Mouse (Mus musculus) lung, postnatal 0 days (tissue): ENCODE results near the gene Scarf2. TPM values are rescaled to one million over a fixed set of nuclear protein-coding genes. Genes with fewer than 3 reads are reported as not detected.

Experiments
- ATAC-seq: fragments of 200-750 bp; cut with Nextera tagmentation; 2 replicates; pipeline ENCODE4 v1.8.0; 2017; ENCODE audit warnings: moderate library complexity
- DNase-seq: peaks from one replicate; pipeline ENCODE4 v3.0.0-alpha.2; 2016; ENCODE audit warnings: low spot score
- H3K27ac ChIP-seq: fragments of 300-500 bp; sonication (generic); 2 replicates; pipeline ENCODE4 v1.5.1; 2014; ENCODE audit warnings: antibody characterized with exemption, mild to moderate bottlenecking, low read length, mixed read lengths
- H3K27me3 ChIP-seq: fragments of 300-500 bp; sonication (generic); replicated peaks from 2 replicates; pipeline ENCODE4 v1.6.1; 2014; ENCODE audit warnings: low read length, mixed read lengths; ENCODE audit not compliant: insufficient read depth
- H3K36me3 ChIP-seq: fragments of 300-500 bp; sonication (generic); 2 replicates; pipeline ENCODE4 v1.6.1; 2014; ENCODE audit warnings: low read length, mixed read lengths; ENCODE audit not compliant: insufficient read depth
- H3K4me1 ChIP-seq: fragments of 300-500 bp; sonication (generic); 2 replicates; pipeline ENCODE4 v1.6.1; 2014; ENCODE audit warnings: antibody characterized with exemption, low read depth, low read length, mixed read lengths; ENCODE audit not compliant: insufficient read depth
- H3K4me2 ChIP-seq: fragments of 300-500 bp; sonication (generic); replicated peaks from 2 replicates; pipeline ENCODE4 v1.6.1; 2014; ENCODE audit warnings: low read depth, mild to moderate bottlenecking, low read length, moderate library complexity, mixed read lengths
- H3K4me3 ChIP-seq: fragments of 300-500 bp; sonication (generic); 2 replicates; pipeline ENCODE4 v1.5.1; 2014; ENCODE audit warnings: low read depth, low read length
- H3K9ac ChIP-seq: fragments of 300-500 bp; sonication (generic); replicated peaks from 2 replicates; pipeline ENCODE4 v1.6.1; 2014; ENCODE audit warnings: low read depth, mild to moderate bottlenecking
- H3K9me3 ChIP-seq: fragments of 300-500 bp; sonication (generic); 2 replicates; pipeline ENCODE4 v1.6.1; 2016; ENCODE audit warnings: low read length, mixed read lengths
- CTCF ChIP-seq: IDR thresholded peaks from 2 replicates; pipeline ENCODE4 v1.5.1; 2016; ENCODE audit warnings: antibody characterized with exemption, mild to moderate bottlenecking
- EP300 ChIP-seq: IDR thresholded peaks from 2 replicates; pipeline ENCODE4 v1.6.1; 2016; ENCODE audit warnings: antibody characterized with exemption, mild to moderate bottlenecking, control low read depth
- WGBS: fragments of 180-500 bp; shearing (Covaris S2); extraction: QIAGEN DNeasy Blood & Tissue Kit; methylation state at CpG from one replicate; pipeline ENCODE4 v1.1.7; 2014; 5-methylcytosine and 5-hydroxymethylcytosine counted together
- polyA plus RNA-seq: library from polyadenylated mRNA; unstranded; fragments of >200 nt; fragmentation: Nextera tagmentation; extraction: Ambion mirVana; gene quantifications from 2 replicates; pipeline ENCODE4 v1.2.1, GENCODE M21; 2015

Gene Scarf2
- polyA plus RNA-seq, 1 experiment from 2014 or later = 18.5 TPM

DNA sequence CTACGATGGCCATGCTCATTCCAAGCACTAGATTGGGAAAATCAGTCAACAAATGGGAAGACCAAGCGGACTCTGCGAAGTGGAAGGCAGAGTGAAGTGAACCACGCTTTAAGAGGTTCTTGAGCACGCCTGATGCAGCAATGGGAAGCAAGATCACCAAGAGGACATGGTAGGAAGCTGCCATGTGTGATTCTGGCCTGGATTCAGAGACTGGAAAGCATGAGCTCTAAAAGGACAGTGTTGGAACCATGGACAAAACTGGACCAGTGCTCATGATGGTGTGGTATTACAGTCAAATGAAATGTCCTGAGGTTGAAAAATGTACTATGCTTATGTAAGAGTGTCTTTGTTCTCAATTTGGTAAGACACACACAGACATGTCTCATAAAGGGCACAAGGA is 54.2 kb downstream of the Scarf2 start:
- no peaks in the 10 kb centered on the region for H3K27me3 ChIP-seq
- H3K9ac ChIP-seq = no peak overlapping the region
- H3K4me3 ChIP-seq = no peak overlapping the region
- no peak overlapping the region for H3K27ac ChIP-seq
- H3K4me2 ChIP-seq = no peak overlapping the region
- WGBS = 97% methylated on average over 5 of the region's 5 CpGs
- H3K9me3 ChIP-seq = no peaks in the 10 kb centered on the region
- no peak for DNase-seq
- no peak for ATAC-seq
- TF ChIP-seq CTCF (no peak), EP300 (no peak)
- peaks cover 49% of the 10 kb centered on the region for H3K36me3 ChIP-seq
- H3K4me1 ChIP-seq = no peaks in the 10 kb centered on the region

DNA sequence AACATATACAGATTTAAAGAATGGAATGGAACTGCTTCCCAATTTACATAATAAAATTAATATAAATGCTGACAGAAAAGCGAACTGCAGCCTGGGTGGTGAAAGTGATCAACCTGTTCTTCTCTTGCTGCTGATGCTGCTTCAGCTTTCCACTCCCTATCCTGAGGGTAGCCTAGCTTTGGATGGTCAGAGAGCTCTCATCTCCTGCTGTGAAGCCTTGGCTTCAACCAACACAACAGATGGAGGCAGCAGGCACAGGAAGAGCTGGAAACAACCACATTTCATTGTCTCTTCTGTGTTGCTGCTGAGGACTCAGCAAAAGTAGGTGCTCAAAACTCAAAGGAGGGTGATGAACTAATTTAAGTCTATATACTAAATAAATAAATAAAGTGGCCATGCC is 54.8 kb downstream of the Scarf2 start:
- TF ChIP-seq CTCF = no peak
- no peak for TF ChIP-seq EP300
- peaks cover 52% of the 10 kb centered on the region for H3K36me3 ChIP-seq

DNA sequence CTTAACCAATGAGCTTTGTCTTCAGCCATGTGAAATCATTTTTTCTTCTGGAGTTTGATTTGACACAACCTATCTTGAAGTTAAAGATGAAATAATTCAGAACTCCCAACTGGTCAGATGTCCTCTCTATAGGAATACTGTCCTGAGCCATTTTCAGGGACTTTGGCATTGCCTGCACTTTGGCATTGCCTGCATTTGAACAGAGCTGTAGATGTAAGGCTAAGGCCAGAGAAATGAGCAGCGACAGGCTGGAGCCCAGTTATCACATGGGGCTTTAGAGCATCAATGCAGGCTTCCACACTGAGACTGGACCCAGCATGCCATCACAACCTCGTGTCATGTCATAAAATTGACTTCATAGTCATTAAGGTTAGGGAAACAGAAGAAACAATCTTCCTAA is 56.2 kb downstream of the Scarf2 start:
- Histone ChIP-seq H3K9me3 (no peaks in the 10 kb centered on the region), H3K27ac (no peak overlapping the region), H3K4me1 (no peaks in the 10 kb centered on the region), H3K9ac (no peak overlapping the region), H3K4me3 (no peak overlapping the region), H3K27me3 (no peaks in the 10 kb centered on the region), H3K36me3 (peaks cover 56% of the 10 kb centered on the region), H3K4me2 (no peak overlapping the region)
- no peak for TF ChIP-seq CTCF
- no peak for TF ChIP-seq EP300
- ATAC-seq (no peak), DNase-seq (no peak)
- 91% methylated on average over 2 of the region's 2 CpGs for WGBS

More for the DNA sequence above, 54.8 kb downstream of the Scarf2 start:
- Histone ChIP-seq H3K4me3 (no peak overlapping the region), H3K27me3 (no peaks in the 10 kb centered on the region), H3K27ac (no peak overlapping the region), H3K4me2 (no peak overlapping the region), H3K4me1 (no peaks in the 10 kb centered on the region), H3K9me3 (no peaks in the 10 kb centered on the region), H3K9ac (no peak overlapping the region)
- DNase-seq = no peak
- no peak for ATAC-seq
- WGBS = 91% methylated on average over 1 of the region's 1 CpGs

DNA sequence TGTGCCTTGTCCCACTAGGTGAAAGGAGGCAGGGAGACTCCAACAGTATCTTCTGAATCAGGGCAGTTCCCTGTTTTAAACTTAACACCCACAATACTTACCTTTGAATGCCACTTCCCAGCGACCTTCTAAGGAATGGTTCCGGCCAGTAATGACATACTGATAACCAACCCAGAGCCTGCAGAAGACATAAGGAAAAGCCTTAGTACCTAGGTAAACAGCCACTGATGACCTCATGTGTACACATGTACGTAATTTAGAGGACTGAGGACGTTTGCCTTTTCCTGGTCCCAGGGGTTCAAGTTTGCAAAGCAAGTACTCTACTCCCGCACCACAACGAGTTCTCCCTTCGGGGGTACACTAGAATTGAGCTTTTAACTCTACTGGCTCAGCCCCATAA is 60.1 kb downstream of the Scarf2 start:
- Histone ChIP-seq H3K4me2 (no peak overlapping the region), H3K27me3 (no peaks in the 10 kb centered on the region), H3K27ac (no peak overlapping the region), H3K36me3 (peaks cover 42% of the 10 kb centered on the region), H3K9ac (no peak overlapping the region), H3K4me1 (no peaks in the 10 kb centered on the region), H3K4me3 (no peak overlapping the region), H3K9me3 (no peaks in the 10 kb centered on the region)
- ATAC-seq (no peak), DNase-seq (no peak)
- 69% methylated on average over 7 of the region's 7 CpGs for WGBS
- TF ChIP-seq EP300 = no peak
- TF ChIP-seq CTCF = no peak

Other genes with a start within 250 kb of the Scarf2 start
- gene Lrrc74b, start 236.0 kb upstream of the Scarf2 start, polyA plus RNA-seq = 5.3 and 7.7 TPM in 2 replicates
- gene P2rx6, start 235.4 kb upstream of the Scarf2 start, polyA plus RNA-seq = 3.3 and 3.6 TPM in 2 replicates
- 12.2 and 14.5 TPM in 2 replicates for gene Slc7a4, start 214.1 kb upstream of the Scarf2 start, polyA plus RNA-seq
- 7.9 and 8.8 TPM in 2 replicates for gene Smpd4, start 177.9 kb upstream of the Scarf2 start, polyA plus RNA-seq
- 10.4 and 13.0 TPM in 2 replicates for gene Ccdc74a, start 150.8 kb upstream of the Scarf2 start, polyA plus RNA-seq
- gene Med15, start 64.4 kb upstream of the Scarf2 start, polyA plus RNA-seq = 23.0 and 24.0 TPM in 2 replicates
- gene Klhl22, start 37.7 kb upstream of the Scarf2 start, polyA plus RNA-seq = 25.4 and 29.8 TPM in 2 replicates
- not detected in 2 replicates for gene B830017H08Rik, start 35.8 kb downstream of the Scarf2 start, polyA plus RNA-seq
- gene Car15, start 41.1 kb downstream of the Scarf2 start, polyA plus RNA-seq = 1.8 TPM in 2 replicates
- 0.11 and 0.18 TPM in 2 replicates for gene Gm20518, start 94.4 kb downstream of the Scarf2 start, polyA plus RNA-seq
- gene Tssk1, start 96.9 kb downstream of the Scarf2 start, polyA plus RNA-seq = not detected in 2 replicates
- gene Dgcr2, start 101.3 kb downstream of the Scarf2 start, polyA plus RNA-seq = 47.3 and 49.2 TPM in 2 replicates
- not detected in 2 replicates for gene Tssk2, start 101.4 kb downstream of the Scarf2 start, polyA plus RNA-seq
- gene Ess2, start 114.1 kb downstream of the Scarf2 start, polyA plus RNA-seq = 21.8 and 22.6 TPM in 2 replicates
- gene Gsc2, start 117.8 kb downstream of the Scarf2 start, polyA plus RNA-seq = not detected in 2 replicates
- 87.3 and 94.0 TPM in 2 replicates for gene Slc25a1, start 130.9 kb downstream of the Scarf2 start, polyA plus RNA-seq
- 0.21 and 0.30 TPM in 2 replicates for gene Vpreb2, start 183.1 kb downstream of the Scarf2 start, polyA plus RNA-seq